Mouse (Mus musculus) cerebellum, adult 2 months (tissue): ENCODE data around the gene Ctsa.

ENCODE experiments used
- CTCF ChIP-seq: fragments of 200-500 bp; IDR thresholded peaks from 2 replicates; pipeline ENCODE4 v1.5.1; 2011; ENCODE audit warnings: low read depth, mild to moderate bottlenecking, control low read depth, low read length, moderate library complexity, borderline replicate concordance; ENCODE audit not compliant: insufficient read depth
- POLR2A ChIP-seq: fragments of 200-500 bp; IDR thresholded peaks from 2 replicates; pipeline ENCODE4 v1.6.1; 2011; ENCODE audit warnings: low read length, control low read depth, borderline replicate concordance; ENCODE audit not compliant: insufficient read depth

- TF ChIP-seq POLR2A (peak; percentile 8; the same call in 1 of the 2 replicates), CTCF (no peak)
Observed at GRCm38 (mm10) chr2:164792400-164793190, 40.1 kb upstream of the Ctsa start.
